Mouse (Mus musculus) neural tube, embryonic 14.5 days (tissue): Measurements from ENCODE around the gene Gm9958. TPM values are rescaled to one million over a fixed set of nuclear protein-coding genes. Genes with fewer than 3 reads are reported as not detected.

Experiments
- ATAC-seq: fragments of 200-750 bp; cut with Nextera tagmentation; 2 replicates; pipeline ENCODE4 v1.8.0; 2017; ENCODE audit warnings: low read depth, mild to moderate bottlenecking, moderate TSS enrichment, moderate library complexity
- H3K27ac ChIP-seq: fragments of 300-500 bp; sonication (generic); 2 replicates; pipeline ENCODE4 v1.5.1; 2014; ENCODE audit warnings: low read depth, mild to moderate bottlenecking, control low read depth, low read length, moderate library complexity, mixed read lengths
- H3K27me3 ChIP-seq: fragments of 300-500 bp; sonication (generic); 2 replicates; pipeline ENCODE4 v1.6.1; 2014; ENCODE audit warnings: low read length; ENCODE audit not compliant: control insufficient read depth, insufficient read depth
- H3K36me3 ChIP-seq: fragments of 300-500 bp; sonication (generic); 2 replicates; pipeline ENCODE4 v1.6.1; 2014; ENCODE audit warnings: low read length, mixed read lengths; ENCODE audit not compliant: control insufficient read depth, insufficient read depth
- H3K4me1 ChIP-seq: fragments of 300-500 bp; sonication (generic); 2 replicates; pipeline ENCODE4 v1.6.1; 2014; ENCODE audit warnings: low read length; ENCODE audit not compliant: control insufficient read depth, insufficient read depth
- H3K4me2 ChIP-seq: fragments of 300-500 bp; sonication (generic); 2 replicates; pipeline ENCODE4 v1.6.1; 2014; ENCODE audit warnings: mild to moderate bottlenecking, low read depth, low read length, control low read depth
- H3K4me3 ChIP-seq: fragments of 300-500 bp; sonication (generic); 2 replicates; pipeline ENCODE4 v1.5.1; 2014; ENCODE audit warnings: low read depth, low read length, control low read depth, mixed read lengths
- H3K9ac ChIP-seq: fragments of 300-500 bp; sonication (generic); replicated peaks from 2 replicates; pipeline ENCODE4 v1.6.1; 2014; ENCODE audit warnings: low read depth, mild to moderate bottlenecking, control low read depth, low read length, mixed read lengths
- H3K9me3 ChIP-seq: fragments of 300-500 bp; sonication (generic); 2 replicates; pipeline ENCODE4 v1.6.1; 2016; ENCODE audit warnings: low read length; ENCODE audit not compliant: control insufficient read depth
- WGBS: fragments of 180-500 bp; shearing (Covaris S2); extraction: QIAGEN DNeasy Blood & Tissue Kit; methylation state at CpG from one replicate; pipeline ENCODE4 v1.1.7; 2014; 5-methylcytosine and 5-hydroxymethylcytosine counted together
- polyA plus RNA-seq: library from polyadenylated mRNA; unstranded; fragments of >200 nt; fragmentation: Nextera tagmentation; extraction: Ambion mirVana; gene quantifications from 2 replicates; pipeline ENCODE4 v1.2.1, GENCODE M21; 2014

Gm9958 gene
- polyA plus RNA-seq, 1 experiment from 2014 or later, result 5.3 TPM

DNA sequence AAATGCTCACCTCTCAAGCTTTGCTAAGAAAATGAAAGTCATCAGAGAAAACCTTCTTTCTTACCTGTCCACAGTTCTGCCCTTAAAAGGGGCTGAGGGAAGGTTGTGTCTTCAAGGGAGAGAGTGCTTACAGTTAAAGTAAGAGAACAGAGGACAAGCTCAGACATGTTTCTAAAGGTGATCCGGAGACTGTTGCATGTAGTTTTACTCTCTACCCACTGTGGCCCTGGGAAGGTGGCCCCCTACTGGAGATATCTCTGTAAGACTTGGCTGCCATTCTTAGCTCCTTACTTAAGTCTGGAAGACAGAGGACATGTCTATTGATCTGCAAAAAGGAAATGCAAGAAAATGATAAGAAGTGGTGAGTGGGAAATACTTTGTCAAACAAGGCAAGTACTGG lies 16.1 kb downstream of the Gm9958 start:
- Histone ChIP-seq H3K9ac (no peak overlapping the region), H3K4me1 (no peaks in the 10 kb centered on the region), H3K27me3 (no peaks in the 10 kb centered on the region), H3K27ac (no peak overlapping the region), H3K36me3 (no peaks in the 10 kb centered on the region), H3K9me3 (no peaks in the 10 kb centered on the region), H3K4me3 (no peak overlapping the region), H3K4me2 (no peak overlapping the region)
- no peak for ATAC-seq
- 51% methylated on average over 1 of the region's 1 CpGs for WGBS

DNA sequence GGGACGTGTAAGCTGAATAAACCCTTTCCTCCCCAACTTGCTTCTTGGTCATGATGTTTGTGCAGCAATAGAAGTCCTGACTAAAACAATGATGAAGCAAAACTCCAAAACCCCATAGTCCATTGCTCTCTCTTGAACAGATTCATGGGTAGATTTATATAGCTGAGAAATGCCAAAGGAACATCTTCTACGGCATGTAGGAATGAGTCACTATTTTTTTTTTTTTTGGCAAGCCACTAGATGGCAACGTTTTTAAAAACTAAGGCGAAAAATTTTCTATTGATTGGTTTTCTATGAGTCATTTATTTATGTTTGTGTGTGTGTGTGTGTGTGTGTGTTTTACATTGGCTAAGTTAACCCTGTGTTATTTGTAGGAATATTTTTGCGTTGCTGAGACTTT lies 26.8 kb downstream of the Gm9958 start:
- Histone ChIP-seq H3K4me2 (no peak overlapping the region), H3K9me3 (no peaks in the 10 kb centered on the region), H3K9ac (no peak overlapping the region), H3K36me3 (no peaks in the 10 kb centered on the region), H3K4me1 (no peaks in the 10 kb centered on the region), H3K4me3 (no peak overlapping the region), H3K27ac (no peak overlapping the region), H3K27me3 (no peaks in the 10 kb centered on the region)
- ATAC-seq, result no peak
- 68% methylated on average over 5 of the region's 5 CpGs for WGBS

DNA sequence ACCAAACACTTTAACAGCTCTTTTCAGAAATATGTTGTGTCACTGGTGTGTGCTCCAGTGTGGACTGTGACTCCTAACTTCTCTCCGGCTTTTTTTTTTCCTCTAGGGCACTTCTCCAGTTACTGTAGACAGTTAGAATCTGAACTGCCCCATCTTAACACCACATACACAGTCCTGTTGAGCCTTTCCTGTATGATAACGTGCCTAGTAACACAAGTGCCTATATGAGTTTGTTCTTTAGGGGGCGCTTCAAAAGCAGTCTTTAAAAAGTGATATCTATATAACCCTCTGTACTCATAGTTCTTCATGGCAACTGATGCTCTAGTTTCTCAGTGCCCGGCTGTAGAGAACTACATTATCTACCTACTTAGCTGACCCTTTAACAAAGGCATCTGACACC lies 27.3 kb downstream of the Gm9958 start:
- Histone ChIP-seq H3K4me1 (no peaks in the 10 kb centered on the region), H3K4me3 (no peak overlapping the region), H3K36me3 (no peaks in the 10 kb centered on the region), H3K27ac (no peak overlapping the region), H3K4me2 (no peak overlapping the region), H3K9ac (no peak overlapping the region), H3K27me3 (no peaks in the 10 kb centered on the region), H3K9me3 (no peaks in the 10 kb centered on the region)
- no peak for ATAC-seq
- WGBS, result 84% methylated on average over 4 of the region's 4 CpGs

DNA sequence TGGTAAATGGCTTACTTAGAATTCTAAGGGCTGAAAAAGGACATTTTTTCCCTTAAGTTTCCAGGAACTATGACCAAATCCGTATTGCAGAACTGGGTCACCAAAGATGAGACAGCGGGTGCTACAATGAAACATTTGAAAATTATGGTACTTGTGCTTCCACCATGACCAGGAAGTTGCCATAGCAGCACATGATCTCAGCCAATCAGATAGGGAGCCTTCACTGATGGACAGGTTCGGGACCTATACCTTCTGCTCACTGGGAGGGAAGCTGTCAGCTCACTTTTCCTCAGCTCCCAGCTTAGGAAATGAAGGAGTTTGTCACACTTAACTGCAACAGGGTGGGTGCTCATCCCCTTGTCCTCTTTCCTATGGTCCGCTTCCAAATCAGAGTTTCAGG lies 29.8 kb downstream of the Gm9958 start:
- no peaks in the 10 kb centered on the region for H3K4me1 ChIP-seq
- no peaks in the 10 kb centered on the region for H3K27me3 ChIP-seq
- WGBS, result 96% methylated on average over 4 of the region's 4 CpGs
- no peaks in the 10 kb centered on the region for H3K9me3 ChIP-seq
- H3K27ac ChIP-seq, result no peak overlapping the region
- H3K4me3 ChIP-seq, result no peak overlapping the region
- ATAC-seq, result no peak
- H3K36me3 ChIP-seq, result no peaks in the 10 kb centered on the region
- no peak overlapping the region for H3K4me2 ChIP-seq
- no peak overlapping the region for H3K9ac ChIP-seq

DNA sequence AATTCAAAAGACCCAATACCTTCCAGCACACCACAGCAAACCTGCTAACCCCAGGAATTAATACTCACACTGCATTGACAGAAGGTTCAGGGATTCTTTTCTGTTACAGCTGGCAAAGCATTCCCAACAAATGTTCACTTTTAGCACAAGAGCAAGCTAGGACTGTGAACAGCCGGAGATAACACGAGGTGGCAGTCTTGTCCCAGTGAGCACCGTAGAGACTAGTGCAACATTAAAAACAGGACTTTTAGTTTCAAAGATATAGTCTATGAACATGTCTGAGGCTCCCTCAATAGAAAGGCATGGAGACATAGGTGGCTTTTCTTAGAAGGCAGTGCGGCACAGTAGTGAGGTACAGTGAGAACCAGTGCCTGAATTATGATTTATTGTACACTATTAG lies 38.2 kb downstream of the Gm9958 start:
- H3K4me3 ChIP-seq, result no peak overlapping the region
- no peaks in the 10 kb centered on the region for H3K27me3 ChIP-seq
- no peaks in the 10 kb centered on the region for H3K9me3 ChIP-seq
- no peaks in the 10 kb centered on the region for H3K4me1 ChIP-seq
- H3K4me2 ChIP-seq, result no peak overlapping the region
- H3K36me3 ChIP-seq, result no peaks in the 10 kb centered on the region
- H3K27ac ChIP-seq, result no peak overlapping the region
- WGBS, result 92% methylated on average over 4 of the region's 4 CpGs
- no peak for ATAC-seq
- H3K9ac ChIP-seq, result no peak overlapping the region

DNA sequence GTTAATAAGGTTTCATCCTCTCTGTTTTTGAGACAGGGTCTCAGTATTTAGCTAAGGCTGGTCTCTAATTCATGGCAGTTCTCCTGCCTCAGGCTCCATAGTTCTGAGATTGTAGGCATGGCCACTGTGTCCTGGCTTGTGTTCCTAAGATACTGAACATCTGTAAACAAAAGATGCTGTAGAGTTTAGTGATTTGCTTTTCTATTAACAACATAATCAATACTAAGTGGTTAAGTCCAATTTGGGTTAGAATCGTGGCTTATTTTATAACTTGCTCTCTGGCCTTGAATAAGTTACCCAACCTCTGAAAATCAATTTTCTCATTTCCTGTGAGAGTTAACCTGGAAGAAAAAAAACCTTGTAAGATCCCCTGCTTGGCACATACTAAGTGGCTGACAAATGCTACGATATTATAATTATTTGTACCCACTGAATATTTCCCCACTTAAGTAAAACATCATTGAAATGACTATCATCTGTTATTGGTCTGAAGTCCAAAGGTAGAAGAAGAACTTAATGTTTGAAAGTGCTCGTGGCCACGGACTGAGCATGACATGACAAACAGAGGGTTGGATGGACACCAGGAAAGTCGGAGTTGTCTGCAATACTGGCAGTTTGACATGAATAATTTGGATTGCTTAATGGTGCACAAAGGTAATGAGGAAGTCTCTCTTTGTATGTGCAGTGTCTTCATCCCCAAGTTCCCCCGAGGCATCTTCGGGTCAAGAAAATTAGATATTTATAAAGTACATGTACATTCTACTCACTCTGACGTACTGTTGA lies 47.3 kb downstream of the Gm9958 start:
- Histone ChIP-seq H3K36me3 (no peaks in the 10 kb centered on the region), H3K9ac (no peak overlapping the region), H3K4me1 (no peaks in the 10 kb centered on the region), H3K4me2 (no peak overlapping the region), H3K27ac (no peak overlapping the region), H3K27me3 (no peaks in the 10 kb centered on the region), H3K9me3 (no peaks in the 10 kb centered on the region), H3K4me3 (no peak overlapping the region)
- no peak for ATAC-seq
- 85% methylated on average over 8 of the region's 8 CpGs for WGBS

DNA sequence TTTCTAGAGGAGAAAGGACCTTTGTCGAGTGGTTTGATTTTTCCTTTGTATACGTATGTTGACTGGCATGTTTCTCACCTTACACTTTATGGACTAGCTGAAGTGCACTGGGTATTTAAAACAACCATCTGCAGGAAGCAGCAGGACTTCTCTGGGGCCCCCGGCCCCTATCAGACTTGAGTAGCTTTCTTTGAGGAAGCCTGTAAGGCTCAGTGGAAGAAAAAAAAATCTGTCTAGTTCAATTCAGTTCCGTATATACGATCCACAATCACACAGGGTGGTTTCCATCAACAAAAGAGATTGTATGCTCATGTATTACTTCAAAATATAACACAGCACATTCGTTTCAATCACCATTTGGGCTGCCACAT lies 47.9 kb downstream of the Gm9958 start:
- H3K4me3 ChIP-seq, result no peak overlapping the region
- no peak overlapping the region for H3K9ac ChIP-seq
- H3K36me3 ChIP-seq, result no peaks in the 10 kb centered on the region
- no peaks in the 10 kb centered on the region for H3K9me3 ChIP-seq
- H3K27ac ChIP-seq, result no peak overlapping the region
- 69% methylated on average over 6 of the region's 6 CpGs for WGBS
- H3K27me3 ChIP-seq, result no peaks in the 10 kb centered on the region
- H3K4me1 ChIP-seq, result no peaks in the 10 kb centered on the region
- H3K4me2 ChIP-seq, result no peak overlapping the region
- no peak for ATAC-seq

Other genes with a start within 250 kb of the Gm9958 start
- 43.1 and 47.9 TPM in 2 replicates for gene Cox18, start 143.2 kb upstream of the Gm9958 start, polyA plus RNA-seq
- gene Ankrd17, start 627 bp upstream of the Gm9958 start, polyA plus RNA-seq, result 41.1 and 43.6 TPM in 2 replicates
- 1.9 and 2.4 TPM in 2 replicates for gene Alb, start 93.7 kb downstream of the Gm9958 start, polyA plus RNA-seq
- 4.6 and 5.5 TPM in 2 replicates for gene Afp, start 123.5 kb downstream of the Gm9958 start, polyA plus RNA-seq
- gene Afm, start 151.7 kb downstream of the Gm9958 start, polyA plus RNA-seq, result not detected in 2 replicates
- not detected in 2 replicates for gene 5830473C10Rik, start 193.9 kb downstream of the Gm9958 start, polyA plus RNA-seq